Mouse (Mus musculus) hindbrain, embryonic 13.5 days (tissue): ENCODE measurements around the gene Eddm3b. TPM values are rescaled to one million over a fixed set of nuclear protein-coding genes. Genes with fewer than 3 reads are reported as not detected.
"Not testable (repeated sequence)": the region's sequence is repeated elsewhere in the genome, so short reads cannot be mapped to it uniquely, and the experiment has no call there.

Source experiments
- ATAC-seq: fragments of 200-750 bp; cut with Nextera tagmentation; 2 replicates; pipeline ENCODE4 v1.8.0; 2017; ENCODE audit warnings: moderate TSS enrichment; ENCODE audit not compliant: low FRiP score
- H3K27ac ChIP-seq: fragments of 300-500 bp; sonication (generic); 2 replicates; pipeline ENCODE4 v1.5.1; 2015; ENCODE audit warnings: inconsistent platforms, mild to moderate bottlenecking, moderate library complexity
- H3K27me3 ChIP-seq: fragments of 300-500 bp; sonication (generic); 2 replicates; pipeline ENCODE4 v1.6.1; 2015; ENCODE audit warnings: mild to moderate bottlenecking, inconsistent platforms
- H3K36me3 ChIP-seq: fragments of 300-500 bp; sonication (generic); 2 replicates; pipeline ENCODE4 v1.6.1; 2015; ENCODE audit warnings: mild to moderate bottlenecking, inconsistent platforms
- H3K4me1 ChIP-seq: fragments of 300-500 bp; sonication (generic); replicated peaks from 2 replicates; pipeline ENCODE4 v1.6.1; 2015; ENCODE audit warnings: inconsistent platforms
- H3K4me2 ChIP-seq: fragments of 300-500 bp; sonication (generic); 2 replicates; pipeline ENCODE4 v1.6.1; 2015; ENCODE audit warnings: inconsistent platforms, mild to moderate bottlenecking, moderate library complexity
- H3K4me3 ChIP-seq: fragments of 300-500 bp; sonication (generic); 2 replicates; pipeline ENCODE4 v1.5.1; 2015; ENCODE audit warnings: mild to moderate bottlenecking, inconsistent platforms
- H3K9ac ChIP-seq: fragments of 300-500 bp; sonication (generic); 2 replicates; pipeline ENCODE4 v1.6.1; 2015; ENCODE audit warnings: mild to moderate bottlenecking, inconsistent platforms
- H3K9me3 ChIP-seq: fragments of 300-500 bp; sonication (generic); 2 replicates; pipeline ENCODE4 v1.6.1; 2016; ENCODE audit warnings: inconsistent platforms
- WGBS: fragments of 180-500 bp; shearing (Covaris S2); methylation state at CpG from one replicate; pipeline ENCODE4 v1.1.7; 2015; 5-methylcytosine and 5-hydroxymethylcytosine counted together
- polyA plus RNA-seq: library from polyadenylated mRNA; unstranded; fragments of >200 nt; fragmentation: Nextera tagmentation; extraction: Ambion mirVana; gene quantifications from 2 replicates; pipeline ENCODE4 v1.2.1, GENCODE M21; 2015

Gene Eddm3b
- polyA plus RNA-seq, 1 experiment from 2014 or later, result not detected

DNA sequence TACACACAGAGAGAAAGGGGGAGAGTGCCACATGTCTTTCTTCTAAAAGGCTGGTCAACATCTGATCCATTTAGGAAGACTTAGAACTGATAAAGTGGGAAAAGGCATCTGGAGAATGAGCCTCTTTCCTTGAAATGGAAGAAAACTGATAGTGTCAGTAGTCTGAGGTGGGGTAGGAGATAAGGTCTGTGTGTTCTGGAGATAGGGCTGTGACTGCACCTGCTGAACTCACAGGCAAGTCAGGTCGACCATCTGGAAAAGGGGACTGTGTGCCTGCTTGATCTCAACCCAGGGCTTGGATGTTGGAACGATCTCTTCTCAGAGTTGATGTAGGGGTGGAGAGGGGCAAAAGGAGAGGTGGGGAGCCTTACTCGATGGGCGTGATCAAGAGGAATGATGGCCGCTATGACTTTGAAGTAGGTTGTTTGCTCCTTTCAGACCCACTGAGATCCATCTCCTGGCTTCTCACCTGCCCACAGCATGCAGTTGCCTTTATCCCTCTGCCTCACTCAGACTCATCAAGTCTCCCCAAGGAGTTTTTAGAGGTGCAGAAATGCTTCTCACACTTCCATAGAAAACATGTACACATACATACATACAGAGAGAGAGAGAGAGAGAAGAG, 38.1 kb downstream of the Eddm3b start:
- WGBS, result 89% methylated on average over 5 of the region's 5 CpGs
- Histone ChIP-seq H3K36me3 (no peaks in the 10 kb centered on the region), H3K27ac (no peak overlapping the region), H3K4me3 (no peak overlapping the region), H3K9ac (no peak overlapping the region), H3K4me1 (no peaks in the 10 kb centered on the region), H3K4me2 (no peak overlapping the region), H3K27me3 (no peaks in the 10 kb centered on the region), H3K9me3 (no peaks in the 10 kb centered on the region)
- ATAC-seq, result no peak

DNA sequence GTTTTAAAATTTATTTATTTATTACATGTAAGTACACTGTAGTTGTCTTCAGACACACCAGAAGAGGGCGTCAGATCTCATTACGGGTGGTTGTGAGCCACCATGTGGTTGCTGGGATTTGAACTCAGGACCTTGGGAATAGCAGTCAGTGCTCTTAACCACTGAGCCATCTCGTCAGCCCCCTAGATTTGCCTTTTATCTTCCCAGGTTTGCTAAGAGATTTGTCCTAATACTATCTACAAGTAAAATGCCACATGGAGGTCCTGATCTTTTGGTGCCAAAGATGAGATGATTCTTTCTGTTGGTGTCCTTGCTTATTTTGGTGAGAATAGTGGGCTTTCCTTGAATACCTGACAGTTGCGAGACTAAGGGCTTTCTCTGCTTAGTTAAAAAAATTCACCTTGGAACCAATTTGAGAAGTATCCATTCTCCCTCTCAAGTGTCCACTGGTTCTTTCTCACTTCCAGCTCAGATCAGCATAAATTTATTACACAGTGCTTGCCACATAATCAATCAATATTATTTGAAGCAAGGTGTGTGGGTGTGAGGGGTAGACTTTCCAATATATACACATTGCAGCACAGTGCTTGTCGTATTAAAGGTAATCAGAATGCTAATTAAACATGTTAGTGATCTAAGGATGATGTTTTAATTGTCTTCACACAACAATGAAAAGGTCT, 42.0 kb downstream of the Eddm3b start:
- 88% methylated on average over 5 of the region's 5 CpGs for WGBS

GRCm38 (mm10) chr14:51156736-51157068, 42.5 kb downstream of the Eddm3b start:
- Histone ChIP-seq H3K27ac (no peak overlapping the region), H3K9ac (no peak overlapping the region), H3K9me3 (no peaks in the 10 kb centered on the region), H3K27me3 (no peaks in the 10 kb centered on the region), H3K36me3 (no peaks in the 10 kb centered on the region), H3K4me1 (no peaks in the 10 kb centered on the region), H3K4me3 (no peak overlapping the region), H3K4me2 (no peak overlapping the region)
- no peak for ATAC-seq
- WGBS, result 65% methylated on average over 4 of the region's 4 CpGs

More for the DNA sequence above, 42.0 kb downstream of the Eddm3b start:
- no peak overlapping the region for H3K27ac ChIP-seq
- no peak overlapping the region for H3K4me2 ChIP-seq
- no peaks in the 10 kb centered on the region for H3K36me3 ChIP-seq
- H3K9ac ChIP-seq, result no peak overlapping the region
- H3K4me3 ChIP-seq, result no peak overlapping the region
- ATAC-seq, result no peak
- H3K9me3 ChIP-seq, result no peaks in the 10 kb centered on the region
- H3K4me1 ChIP-seq, result no peaks in the 10 kb centered on the region
- no peaks in the 10 kb centered on the region for H3K27me3 ChIP-seq

DNA sequence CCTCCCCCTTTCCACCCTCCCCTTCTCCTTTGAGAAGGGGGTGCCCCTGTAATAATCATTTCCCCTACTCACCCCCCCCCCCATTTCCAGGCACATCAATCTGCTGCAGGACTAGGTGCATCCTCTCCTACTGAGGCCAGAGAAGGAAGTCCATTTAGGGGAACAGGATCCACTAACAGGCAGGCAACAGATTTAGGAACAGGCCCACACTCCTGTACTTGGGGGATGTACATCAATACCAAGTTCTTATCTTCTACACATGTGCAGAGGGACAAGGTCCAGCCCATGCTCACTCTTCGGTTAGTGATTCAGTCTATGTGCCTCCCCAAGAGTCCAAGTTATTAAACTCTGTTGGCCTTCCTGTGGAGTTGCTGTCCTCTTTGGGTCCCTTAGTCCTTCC, 42.8 kb downstream of the Eddm3b start:
- ATAC-seq, result no peak
- Histone ChIP-seq H3K27ac (no peak overlapping the region), H3K27me3 (no peaks in the 10 kb centered on the region), H3K4me2 (no peak overlapping the region), H3K4me3 (no peak overlapping the region), H3K4me1 (no peaks in the 10 kb centered on the region), H3K9me3 (no peaks in the 10 kb centered on the region), H3K9ac (no peak overlapping the region), H3K36me3 (no peaks in the 10 kb centered on the region)
- 100% methylated on average over 1 of the region's 1 CpGs for WGBS

GRCm38 (mm10) chr14:51161976-51162375, 47.8 kb downstream of the Eddm3b start, which contains the start of gene Rnase2b:
Gene Rnase2b (plus strand): TSS chr14:51162260.
- not testable (repeated sequence) for ATAC-seq, H3K4me1 ChIP-seq, H3K9me3 ChIP-seq, H3K4me2 ChIP-seq, H3K4me3 ChIP-seq, H3K9ac ChIP-seq, H3K27ac ChIP-seq, H3K27me3 ChIP-seq, H3K36me3 ChIP-seq
- WGBS, result 100% methylated on average over 3 of the region's 3 CpGs

DNA sequence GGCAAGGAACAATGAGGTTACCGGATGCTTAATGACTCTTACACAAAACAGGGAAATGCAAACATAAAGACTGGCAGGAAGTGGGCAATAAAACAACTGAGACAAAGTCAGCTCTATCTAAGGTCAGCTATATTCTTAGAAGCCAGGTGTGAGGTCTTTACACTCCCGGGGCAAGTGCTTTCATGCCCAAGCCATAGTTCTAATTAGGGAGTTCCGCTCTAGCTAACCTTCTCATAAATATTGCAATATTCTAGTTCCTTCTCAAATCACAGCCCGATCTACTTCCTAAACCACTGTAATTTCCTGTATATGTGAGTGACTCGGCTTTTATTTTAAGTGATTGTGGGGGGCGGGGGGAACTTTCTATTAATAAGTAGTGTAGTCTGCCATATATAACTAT, 49.1 kb downstream of the Eddm3b start:
- not testable (repeated sequence) for H3K9me3 ChIP-seq, H3K9ac ChIP-seq, H3K36me3 ChIP-seq, H3K27me3 ChIP-seq, H3K4me3 ChIP-seq, H3K4me1 ChIP-seq, H3K4me2 ChIP-seq, ATAC-seq, H3K27ac ChIP-seq
- WGBS, result 92% methylated on average over 6 of the region's 6 CpGs

DNA sequence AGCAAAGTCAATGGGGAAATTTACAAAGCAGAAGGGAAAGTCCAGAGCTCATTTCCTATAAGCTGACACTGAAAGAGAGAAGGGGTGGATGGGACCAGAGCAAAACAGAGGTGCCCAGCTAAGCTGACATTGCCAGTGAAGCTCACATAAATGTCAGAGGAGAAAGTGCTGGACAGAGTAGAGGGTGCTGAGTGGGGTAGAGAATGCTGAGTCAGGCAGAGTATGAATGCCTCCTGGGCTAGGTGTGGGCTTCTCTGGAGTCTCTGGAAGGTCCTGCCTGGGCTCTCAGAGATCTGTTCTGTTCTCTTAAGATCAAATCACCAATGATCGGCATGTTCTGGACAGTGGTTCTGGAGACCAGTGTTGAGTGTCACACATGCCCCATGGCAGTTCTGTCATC, 51.2 kb downstream of the Eddm3b start:
- Histone ChIP-seq H3K9me3 (0 out of 2 replicates have a peak, but pooled peaks cover 2% of the 10 kb centered on the region), H3K4me1 (no peaks in the 10 kb centered on the region), H3K9ac (no peak overlapping the region), H3K4me3 (no peak overlapping the region), H3K27me3 (no peaks in the 10 kb centered on the region), H3K27ac (no peak overlapping the region), H3K4me2 (no peak overlapping the region), H3K36me3 (no peaks in the 10 kb centered on the region)
- no peak for ATAC-seq
- WGBS, result 96% methylated on average over 1 of the region's 1 CpGs

GRCm38 (mm10) chr14:51166068-51166467, 51.8 kb downstream of the Eddm3b start:
- H3K9me3 ChIP-seq, result 0 out of 2 replicates have a peak, but pooled peaks cover 2% of the 10 kb centered on the region
- H3K36me3 ChIP-seq, result no peaks in the 10 kb centered on the region
- no peaks in the 10 kb centered on the region for H3K27me3 ChIP-seq
- H3K9ac ChIP-seq, result no peak overlapping the region
- ATAC-seq, result no peak
- no peaks in the 10 kb centered on the region for H3K4me1 ChIP-seq
- no peak overlapping the region for H3K27ac ChIP-seq
- no peak overlapping the region for H3K4me3 ChIP-seq
- H3K4me2 ChIP-seq, result no peak overlapping the region

Other genes with a start within 250 kb of the Eddm3b start
- gene Tep1, start 243.9 kb upstream of the Eddm3b start, polyA plus RNA-seq, result 2.5 and 3.2 TPM in 2 replicates
- 0.83 and 1.3 TPM in 2 replicates for gene Klhl33, start 216.9 kb upstream of the Eddm3b start, polyA plus RNA-seq
- gene Osgep, start 189.5 kb upstream of the Eddm3b start, polyA plus RNA-seq, result 116 and 119 TPM in 2 replicates
- gene Apex1, start 189.5 kb upstream of the Eddm3b start, polyA plus RNA-seq, result 225 and 228 TPM in 2 replicates
- gene Pip4p1, start 183.6 kb upstream of the Eddm3b start, polyA plus RNA-seq, result 79.0 and 87.9 TPM in 2 replicates
- 24.9 and 27.0 TPM in 2 replicates for gene Pnp, start 183.3 kb upstream of the Eddm3b start, polyA plus RNA-seq
- gene Gm49342, start 169.9 kb upstream of the Eddm3b start, polyA plus RNA-seq, result not detected in 2 replicates
- 0.57 and 0.60 TPM in 2 replicates for gene Pnp2, start 158.4 kb upstream of the Eddm3b start, polyA plus RNA-seq
- gene Rnase10, start 106.7 kb upstream of the Eddm3b start, polyA plus RNA-seq, result not detected in 2 replicates
- gene Rnase9, start 72.6 kb upstream of the Eddm3b start, polyA plus RNA-seq, result not detected in 2 replicates
- not detected in 2 replicates for gene Rnase11, start 64.3 kb upstream of the Eddm3b start, polyA plus RNA-seq
- gene Rnase12, start 56.8 kb upstream of the Eddm3b start, polyA plus RNA-seq, result not detected in 2 replicates
- gene Olfr750, start 40.0 kb upstream of the Eddm3b start, polyA plus RNA-seq, result 0.05 TPM in 1 of 2 replicates, not detected in the other
- 15.3 and 17.5 TPM in 2 replicates for gene Rnase4, start 23.3 kb upstream of the Eddm3b start, polyA plus RNA-seq
- 4.1 and 4.4 TPM in 2 replicates for gene Ang, start 23.3 kb upstream of the Eddm3b start, polyA plus RNA-seq
- gene Rnase6, start 9.5 kb downstream of the Eddm3b start, polyA plus RNA-seq, result 0.25 and 0.47 TPM in 2 replicates
- 0.60 TPM in 1 of 2 replicates, not detected in the other for gene Rnase1, start 32.4 kb downstream of the Eddm3b start, polyA plus RNA-seq
- gene Rnase2b, start 47.8 kb downstream of the Eddm3b start, polyA plus RNA-seq, result not detected in 2 replicates
- gene Ang2, start 84.7 kb downstream of the Eddm3b start, polyA plus RNA-seq, result not detected in 2 replicates
- not detected in 2 replicates for gene Ear14, start 89.0 kb downstream of the Eddm3b start, polyA plus RNA-seq
- gene Rnase2a, start 141.7 kb downstream of the Eddm3b start, polyA plus RNA-seq, result not detected in 2 replicates
- gene Gm7247, start 247.3 kb downstream of the Eddm3b start, polyA plus RNA-seq, result not detected in 2 replicates